Mouse (Mus musculus): ENCODE data around the gene Slc48a1.

Gene Slc48a1

DNA sequence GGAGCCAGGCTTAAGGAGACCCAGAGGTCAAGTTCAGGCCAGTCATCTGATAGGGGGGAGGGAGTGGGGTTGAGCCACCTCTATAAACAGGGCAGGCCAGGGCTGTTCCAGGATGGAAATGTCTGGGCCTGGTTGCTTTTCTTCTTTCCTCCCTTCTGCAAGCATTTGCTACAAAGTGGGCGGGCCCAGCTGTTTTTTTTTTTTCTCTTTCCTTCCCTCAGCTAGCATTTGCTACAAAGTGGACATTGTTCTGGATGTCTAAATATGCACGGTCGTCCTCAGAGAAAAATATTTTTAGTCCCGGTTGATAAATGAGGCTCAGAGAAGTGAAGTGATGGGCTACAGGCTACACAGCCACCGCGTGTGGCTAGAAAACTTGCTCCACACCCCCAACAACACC is 23.8 kb upstream of the Slc48a1 start:
- DNase-seq = no peak

DNA sequence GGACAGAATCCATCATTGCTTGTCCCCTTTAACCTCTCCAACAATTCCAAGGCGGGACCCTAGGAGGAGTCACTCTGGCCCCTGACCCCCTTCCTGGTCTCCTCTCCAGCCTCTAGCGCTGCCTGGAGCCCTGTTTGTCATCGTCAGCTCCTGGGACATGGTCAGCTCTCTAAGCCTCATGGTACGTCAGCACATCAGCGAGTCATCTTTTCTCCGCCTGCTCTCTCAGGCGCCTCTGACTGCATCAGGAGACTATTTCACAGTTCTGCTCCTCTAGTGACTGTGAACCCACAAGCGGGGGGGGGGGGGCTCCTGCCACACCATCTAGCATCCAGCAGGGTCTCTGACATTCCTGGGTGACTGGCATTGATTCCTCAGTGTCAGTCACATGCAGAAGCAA is 23.0 kb upstream of the Slc48a1 start:
- DNase-seq = no peak

DNA sequence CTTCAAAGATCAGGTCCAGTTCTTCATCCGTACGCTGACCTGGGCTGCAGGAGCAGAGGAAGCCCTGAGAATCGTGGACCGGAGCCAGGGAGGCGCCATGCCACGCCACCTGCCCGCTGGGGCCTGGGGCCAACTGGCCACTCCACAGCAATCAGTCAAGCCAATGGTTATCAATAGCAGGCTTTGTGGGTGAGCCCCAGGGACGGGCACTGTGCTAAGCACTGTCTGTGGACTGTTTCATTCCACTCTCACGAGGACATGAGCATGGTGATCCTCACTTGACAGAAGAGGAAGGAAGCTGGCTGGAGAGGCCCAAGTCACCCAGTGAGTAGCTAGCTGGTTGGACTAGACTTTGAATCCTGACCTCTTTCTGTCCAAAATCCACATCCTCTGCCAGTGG is 18.3 kb upstream of the Slc48a1 start:
- DNase-seq = peak; percentile 42

DNA sequence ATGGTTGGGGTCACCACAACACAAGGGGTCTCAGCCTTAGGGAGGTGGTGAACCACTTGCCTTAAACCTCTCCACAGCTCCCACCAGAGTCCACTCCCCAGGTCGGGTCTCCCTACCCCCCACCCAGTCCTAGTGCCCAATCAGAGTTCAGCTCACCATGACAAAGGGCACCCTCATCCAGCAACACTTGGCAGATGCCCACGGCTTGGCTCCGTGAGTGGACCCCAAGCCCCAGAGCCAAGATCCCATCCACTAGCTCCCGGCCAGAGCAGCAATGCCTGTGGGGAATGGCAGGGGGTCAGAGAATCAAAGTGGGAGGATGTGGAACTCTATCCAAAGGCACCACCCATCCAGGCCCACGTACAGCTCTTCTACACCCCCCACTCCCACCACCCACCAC is 17.4 kb upstream of the Slc48a1 start:
- no peak for DNase-seq

DNA sequence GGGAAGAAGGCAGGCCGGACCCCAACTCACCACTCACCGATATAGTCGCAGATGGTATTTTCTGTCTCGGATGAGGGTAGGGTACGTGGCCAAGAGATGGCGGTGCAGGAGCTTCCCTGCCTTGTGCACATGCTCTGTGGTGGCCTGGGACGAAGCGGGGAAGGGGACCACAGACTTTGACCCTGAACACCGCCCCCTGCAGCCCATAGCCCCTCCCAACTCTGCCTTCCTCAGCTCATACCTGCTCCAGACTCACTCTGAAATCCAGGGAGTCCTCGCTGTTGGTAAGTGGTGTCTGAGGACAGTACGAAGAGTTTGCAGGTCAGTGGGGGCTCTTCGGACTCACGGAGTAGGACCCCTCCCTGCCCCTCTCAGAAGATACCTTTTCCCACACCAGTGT is 16.9 kb upstream of the Slc48a1 start:
- no peak for DNase-seq

DNA sequence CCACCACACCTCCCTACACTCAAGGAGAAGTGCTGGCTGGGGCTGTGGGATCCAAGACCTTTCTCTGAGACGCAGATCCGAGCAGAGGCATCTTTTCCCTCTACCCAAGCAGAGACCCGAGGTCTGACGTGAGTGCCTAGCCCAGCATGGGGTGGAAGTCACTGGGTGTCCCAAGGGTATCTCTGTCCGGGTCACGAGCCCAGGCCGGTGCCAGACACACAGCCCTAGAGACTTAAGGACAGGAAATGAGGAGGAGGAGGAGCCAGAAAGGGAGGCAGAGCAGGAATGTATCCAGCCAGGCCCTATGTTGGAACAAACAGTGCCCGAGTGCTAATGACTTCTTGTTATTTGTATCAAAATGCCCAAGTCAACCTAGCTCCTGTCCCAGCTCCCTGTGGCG is 15.6 kb upstream of the Slc48a1 start:
- DNase-seq = no peak

DNA sequence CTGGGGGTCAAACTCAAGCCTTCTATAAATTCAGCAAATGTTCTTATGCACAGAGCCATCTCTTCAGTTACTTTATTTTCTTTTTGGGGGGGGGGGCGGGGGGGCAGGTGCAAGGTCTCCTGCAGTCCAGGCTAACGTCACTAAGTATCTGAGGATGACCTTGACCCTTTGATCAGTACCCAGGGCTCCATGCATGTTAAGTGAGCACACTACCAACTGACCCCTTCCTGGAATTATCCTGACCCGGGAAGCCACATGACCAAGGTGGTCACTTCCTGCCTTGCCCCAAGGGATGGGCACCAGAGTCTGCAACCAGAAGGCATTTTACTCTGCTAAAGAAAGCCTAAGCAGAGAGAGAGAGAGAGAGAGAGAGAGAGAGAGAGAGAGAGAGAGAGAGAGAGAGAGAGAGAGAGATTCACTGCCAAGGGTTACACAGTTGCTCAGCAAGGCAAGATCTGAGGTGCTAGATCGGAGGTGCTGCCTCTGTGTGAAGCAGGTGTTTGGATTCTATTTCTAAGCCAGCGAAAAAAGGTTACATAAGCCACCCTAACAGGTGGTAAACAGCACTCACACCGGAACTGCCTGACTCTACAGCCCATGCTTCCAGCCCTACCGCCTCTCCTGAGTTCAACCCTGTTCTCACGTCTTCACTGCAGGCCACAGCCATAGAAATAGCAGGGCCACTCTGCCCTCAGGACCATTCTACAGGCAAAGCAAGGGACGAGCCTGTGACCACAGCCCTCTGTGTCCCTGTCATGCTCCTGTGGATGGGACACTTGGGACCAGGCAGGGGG is 14.9 kb upstream of the Slc48a1 start:
- no peak for DNase-seq

DNA sequence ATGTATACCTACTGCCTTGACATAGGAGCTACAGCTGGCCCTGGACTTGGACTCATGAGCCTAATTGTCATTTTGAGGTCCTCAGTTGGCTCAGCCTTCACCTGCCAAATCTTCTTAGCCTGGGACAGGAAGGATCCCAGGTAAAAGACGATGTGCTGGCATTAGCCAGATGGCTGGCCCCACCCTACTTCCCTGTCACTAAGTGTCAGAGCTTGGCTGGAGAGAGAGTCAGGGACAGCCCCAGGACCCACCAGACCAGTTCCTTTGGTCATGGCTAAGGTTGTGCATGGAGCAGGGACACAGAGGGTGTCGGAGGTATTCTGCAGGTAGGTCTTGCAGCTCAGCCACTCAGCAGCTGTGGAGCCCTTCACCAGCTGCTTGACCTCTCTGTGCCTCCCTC is 13.8 kb upstream of the Slc48a1 start:
- DNase-seq = no peak

DNA sequence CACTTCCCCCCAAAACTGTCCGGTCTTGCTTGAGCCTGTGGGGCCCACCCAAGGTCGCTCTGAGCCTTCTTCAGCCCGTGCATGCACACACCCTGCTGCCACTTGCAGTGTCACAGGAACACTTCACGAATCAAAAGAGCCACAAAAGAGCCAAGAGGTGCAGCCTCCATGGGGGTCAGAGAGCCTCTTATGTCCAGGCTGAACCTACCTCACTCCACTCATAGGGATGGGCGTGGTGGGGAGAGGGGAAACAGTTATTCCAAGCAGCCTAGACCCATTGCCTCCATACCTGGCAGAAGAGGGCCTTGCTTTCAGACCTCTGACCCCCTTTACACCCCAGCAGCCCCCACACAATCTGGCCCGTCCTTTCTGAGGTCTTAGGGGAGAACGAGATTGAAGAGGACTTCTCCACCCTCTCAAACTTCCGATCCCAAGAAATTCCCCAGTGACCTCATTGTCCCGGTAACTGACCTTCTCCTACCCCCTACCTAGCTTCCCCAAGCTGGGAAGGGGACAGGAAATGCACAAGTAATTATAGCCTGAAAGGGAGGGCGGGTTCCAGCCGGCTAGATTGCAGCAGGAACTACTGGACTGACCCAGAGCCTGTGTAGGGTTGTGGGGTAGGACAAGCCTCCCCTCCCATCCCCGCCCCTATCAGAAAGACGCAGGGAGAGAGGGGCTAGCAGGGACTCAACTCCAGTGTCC is 13.1 kb upstream of the Slc48a1 start:
- DNase-seq = no peak

DNA sequence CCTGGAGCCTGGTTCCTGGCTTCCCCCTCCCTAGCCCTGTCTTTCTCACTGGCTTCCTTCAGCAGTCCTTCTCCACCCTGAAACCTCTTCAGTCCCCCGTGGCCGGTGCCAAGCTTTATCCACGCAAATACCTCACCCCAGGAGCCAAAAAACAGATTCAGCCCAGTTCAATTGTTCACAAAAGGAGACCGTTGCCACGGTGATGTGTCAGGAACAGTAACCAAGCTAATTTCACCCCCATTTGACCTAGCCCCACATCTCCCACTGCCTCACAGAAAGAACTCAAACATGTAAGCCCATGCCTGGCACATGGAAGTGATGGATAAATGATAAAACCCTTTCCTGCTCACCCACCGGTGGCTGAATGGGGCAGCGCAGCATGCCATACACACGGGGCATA is 12.1 kb upstream of the Slc48a1 start:
- no peak for DNase-seq

DNA sequence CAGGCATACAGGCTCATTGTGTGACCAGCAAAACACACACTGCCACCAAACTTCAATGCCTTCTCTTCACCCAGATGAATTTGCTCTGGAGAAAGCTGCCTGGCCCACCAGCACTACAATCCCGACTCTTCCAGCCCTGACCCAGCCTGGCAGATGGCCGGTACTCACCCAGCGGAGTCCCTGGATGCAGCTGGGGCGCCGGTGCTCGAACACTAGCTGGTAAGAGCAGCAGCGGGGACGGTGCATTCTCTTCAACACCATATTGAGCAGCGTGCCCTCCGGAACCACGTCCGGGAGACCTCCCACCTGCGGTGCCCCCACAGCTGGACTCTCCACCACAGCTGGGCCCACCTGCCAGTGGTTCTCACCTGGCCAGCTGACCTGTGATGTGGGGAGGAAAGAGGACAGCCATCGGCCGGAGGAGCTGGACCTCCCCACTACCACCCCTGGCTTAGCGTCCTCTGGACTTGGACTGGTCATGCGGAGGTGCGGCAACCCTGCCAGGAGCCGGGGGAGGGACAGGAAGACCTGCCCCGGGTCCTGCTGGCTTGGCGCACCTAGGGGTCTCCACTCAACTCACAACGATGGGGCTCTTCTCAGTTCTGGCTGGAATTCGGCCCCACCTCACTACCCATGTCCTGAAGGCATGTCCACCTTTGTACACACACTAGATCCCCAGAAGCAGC is 11.6 kb upstream of the Slc48a1 start:
- no peak for DNase-seq

DNA sequence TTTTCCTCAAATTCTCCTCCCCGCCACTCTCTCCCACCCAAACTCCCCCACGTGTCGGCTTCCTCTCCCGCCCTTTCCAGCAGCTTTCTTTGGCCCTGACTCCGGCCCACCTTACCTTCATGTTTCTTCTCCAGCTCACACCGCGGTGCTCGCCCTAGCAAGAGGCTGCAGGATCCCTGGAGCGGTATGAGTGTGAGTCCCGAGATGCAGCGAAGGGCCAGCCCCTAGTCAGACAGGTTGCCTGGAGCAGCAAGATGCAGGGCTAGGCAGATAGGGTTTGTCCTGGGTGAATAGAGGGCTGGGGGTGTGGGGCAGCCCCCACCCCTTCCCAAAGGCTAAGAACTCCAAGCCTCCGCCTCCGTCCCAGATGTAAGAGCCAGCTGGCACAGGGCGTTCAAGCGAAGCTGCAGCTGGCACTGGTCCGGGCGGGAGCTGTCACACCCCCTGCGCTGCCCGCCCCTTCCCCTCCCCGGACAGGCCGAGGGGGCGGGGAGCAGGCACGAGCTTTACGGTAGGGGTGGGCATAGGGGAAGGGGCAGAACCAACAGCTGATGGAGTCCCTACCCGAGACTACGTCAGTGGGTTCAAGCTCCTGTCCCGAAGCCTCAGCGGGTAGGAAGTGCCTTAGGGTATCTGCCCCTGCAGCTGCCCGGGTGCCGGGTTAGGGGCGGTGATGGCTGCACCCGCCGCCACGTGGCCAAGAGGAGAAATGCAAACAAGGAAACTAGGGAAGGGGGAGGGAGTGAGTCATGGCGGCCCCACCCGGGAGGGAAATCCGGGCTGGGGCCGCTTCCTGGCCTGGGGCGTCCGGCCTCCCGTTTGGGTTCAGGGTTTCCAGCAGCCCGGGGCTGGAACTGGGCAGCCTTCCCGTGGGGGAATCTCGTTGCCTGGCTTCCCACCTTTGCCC is 10.8 kb upstream of the Slc48a1 start, which contains the start of gene Rapgef3:
TSS of gene Rapgef3 (minus strand) at position 693 of the 907 bp plus-strand sequence.
- DNase-seq = peak; percentile 76

DNA sequence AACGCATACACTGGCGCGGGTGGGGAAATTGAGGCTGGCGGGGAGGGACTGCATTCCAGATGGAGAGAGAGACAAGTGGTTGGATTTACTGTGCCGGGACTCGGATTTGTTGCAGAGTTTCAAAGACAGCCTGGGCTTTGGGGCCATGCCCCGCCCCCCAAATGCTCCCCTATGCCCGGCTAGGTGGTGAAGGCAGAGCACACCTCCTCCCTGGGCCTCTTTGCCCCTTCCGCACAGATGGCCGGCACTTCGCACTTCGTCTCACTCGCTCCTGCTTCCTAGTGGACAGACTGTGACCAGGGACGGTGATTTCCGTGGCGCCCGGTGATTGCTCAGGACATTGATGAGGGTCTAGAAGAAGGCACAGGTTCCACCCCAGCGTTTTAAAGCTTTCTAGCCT is 10.1 kb upstream of the Slc48a1 start:
- no peak for DNase-seq

DNA sequence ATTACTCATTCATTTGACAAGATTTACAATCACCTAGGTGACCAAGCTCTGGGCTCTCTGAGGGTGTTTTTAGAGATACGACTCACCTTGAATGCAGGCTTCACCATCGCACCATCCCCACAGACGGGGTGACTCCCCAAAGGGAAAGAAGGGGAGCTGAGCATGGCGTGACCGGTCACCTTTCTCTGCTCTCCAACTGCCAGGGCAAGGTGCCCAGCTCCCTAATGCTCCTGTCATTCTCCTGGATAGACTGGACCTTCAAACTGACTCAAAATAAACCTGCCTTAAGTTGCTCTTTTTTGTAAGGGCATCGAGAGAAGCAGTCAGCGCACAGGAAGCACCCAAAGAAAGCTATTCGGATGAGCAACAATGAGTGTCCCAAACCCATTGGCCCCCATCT is 8.0 kb upstream of the Slc48a1 start:
- no peak for DNase-seq

DNA sequence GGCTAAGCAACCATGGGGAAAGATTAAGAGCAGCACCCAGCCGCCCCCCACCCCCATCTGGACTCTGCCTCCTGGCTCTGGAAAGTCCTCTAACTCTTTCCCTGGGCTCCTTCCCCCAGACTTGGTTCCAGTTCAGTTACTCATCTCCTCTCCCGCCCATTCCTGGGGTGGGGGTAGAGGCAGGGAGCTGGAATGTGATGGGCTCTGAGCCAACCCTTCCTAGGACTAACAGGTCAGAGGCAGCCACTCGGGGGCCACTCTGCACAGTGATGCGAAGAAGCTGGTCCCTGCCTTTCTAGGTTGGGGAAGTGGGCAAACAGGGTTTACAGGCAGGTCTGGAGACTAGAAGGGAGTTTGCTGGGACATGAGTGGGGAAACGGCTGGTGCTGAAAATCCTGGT is 5.2 kb upstream of the Slc48a1 start:
- DNase-seq = no peak

DNA sequence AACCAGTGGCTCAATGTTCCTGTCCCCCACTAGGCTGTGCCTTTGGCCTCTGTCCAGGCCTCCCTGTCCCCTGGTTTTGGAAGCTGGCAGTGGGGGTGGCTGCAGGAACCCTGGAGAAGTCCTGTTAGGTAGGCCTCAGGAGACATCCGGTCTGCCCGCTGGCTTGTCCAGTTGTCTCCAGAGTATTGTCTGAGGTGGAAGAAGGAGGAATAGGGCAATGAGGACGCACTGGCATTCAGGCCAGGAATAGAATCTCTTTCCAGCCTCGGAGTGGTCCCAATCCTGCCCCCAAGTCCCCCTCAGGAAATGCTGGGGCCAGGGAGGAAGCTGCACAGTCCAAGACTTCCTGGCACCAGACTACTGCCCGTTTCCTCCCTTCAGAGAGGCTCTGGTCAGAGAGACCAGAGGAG is 4.4 kb upstream of the Slc48a1 start:
- no peak for DNase-seq

DNA sequence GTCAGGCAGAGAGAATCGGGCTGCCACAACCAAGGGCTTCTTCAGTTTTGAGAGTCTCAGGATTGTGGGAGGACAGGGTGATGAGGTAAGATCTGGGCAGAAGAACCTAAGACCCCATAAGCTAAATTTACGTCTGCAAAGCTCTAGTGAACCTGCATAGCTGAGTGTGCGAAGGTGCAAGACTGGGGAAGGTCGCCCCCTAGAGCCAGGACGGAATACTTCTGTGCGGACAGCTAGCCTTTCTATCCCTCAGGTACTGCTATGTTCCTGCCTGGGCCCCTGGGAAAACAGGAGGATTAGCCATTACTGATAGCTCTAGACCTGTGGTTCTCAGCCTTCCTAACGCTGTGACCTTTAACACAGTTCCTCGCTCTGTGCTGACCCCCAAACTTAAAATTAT is 1.8 kb upstream of the Slc48a1 start:
- peak; percentile 73 for DNase-seq

DNA sequence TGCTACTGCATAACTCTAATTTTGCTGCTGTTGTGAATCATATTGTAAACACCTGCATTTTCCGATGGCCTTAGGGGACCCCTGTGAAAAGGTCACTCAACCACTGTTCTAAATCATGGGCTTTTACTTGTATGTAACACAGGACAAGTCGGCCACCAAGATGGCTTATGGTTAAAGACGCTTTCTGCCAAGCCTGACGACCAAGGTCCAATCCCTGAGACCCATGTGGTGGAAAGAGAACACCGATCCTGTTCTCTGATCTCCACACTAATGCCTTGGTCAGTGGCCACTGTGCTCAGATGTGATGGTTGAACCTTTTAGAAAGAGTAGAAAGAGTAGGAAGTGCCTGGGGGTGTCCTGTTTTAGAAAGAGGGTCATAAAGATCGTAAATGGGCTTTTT is 1.4 kb upstream of the Slc48a1 start:
- DNase-seq = no peak

DNA sequence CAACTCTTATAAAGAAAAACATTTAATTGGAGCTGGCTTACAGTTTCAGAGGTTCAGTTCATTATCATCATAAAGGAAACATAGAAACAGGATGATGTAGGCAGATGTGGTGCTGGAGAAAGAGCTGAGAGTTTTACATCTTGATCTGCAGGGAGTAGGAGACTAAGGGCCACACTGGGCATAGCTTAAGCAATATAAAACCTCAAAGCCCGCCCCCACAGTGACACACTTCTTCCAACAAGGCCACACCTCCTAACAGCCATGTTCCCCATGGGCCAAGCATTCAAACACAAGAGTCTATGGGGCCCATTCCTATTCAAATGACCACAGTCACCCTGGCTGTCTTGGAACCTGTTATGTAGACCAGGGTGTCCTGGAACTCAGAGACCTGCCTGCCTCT is 1.3 kb downstream of the Slc48a1 start:
- no peak for DNase-seq

DNA sequence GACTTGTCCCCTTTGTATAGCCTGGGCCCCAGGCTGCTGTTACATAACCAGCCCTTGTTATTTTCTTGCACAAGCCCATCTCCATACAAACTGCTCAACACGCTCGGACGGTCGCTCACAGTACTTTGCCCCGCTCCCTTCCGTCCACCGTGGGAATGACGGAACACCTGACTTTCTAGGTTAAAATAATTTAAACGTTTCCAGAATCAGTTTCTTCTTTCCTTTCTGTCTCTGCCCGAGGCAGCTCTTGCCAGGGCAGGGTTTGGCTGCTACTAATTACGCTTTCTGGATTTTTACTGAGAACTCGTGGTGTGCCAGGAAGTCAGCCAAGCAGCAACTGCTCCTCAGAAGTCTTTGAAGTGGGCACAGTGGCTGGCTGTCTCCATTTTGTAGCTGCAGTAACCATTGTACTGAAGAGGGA is 2.3 kb downstream of the Slc48a1 start:
- no peak for DNase-seq

DNA sequence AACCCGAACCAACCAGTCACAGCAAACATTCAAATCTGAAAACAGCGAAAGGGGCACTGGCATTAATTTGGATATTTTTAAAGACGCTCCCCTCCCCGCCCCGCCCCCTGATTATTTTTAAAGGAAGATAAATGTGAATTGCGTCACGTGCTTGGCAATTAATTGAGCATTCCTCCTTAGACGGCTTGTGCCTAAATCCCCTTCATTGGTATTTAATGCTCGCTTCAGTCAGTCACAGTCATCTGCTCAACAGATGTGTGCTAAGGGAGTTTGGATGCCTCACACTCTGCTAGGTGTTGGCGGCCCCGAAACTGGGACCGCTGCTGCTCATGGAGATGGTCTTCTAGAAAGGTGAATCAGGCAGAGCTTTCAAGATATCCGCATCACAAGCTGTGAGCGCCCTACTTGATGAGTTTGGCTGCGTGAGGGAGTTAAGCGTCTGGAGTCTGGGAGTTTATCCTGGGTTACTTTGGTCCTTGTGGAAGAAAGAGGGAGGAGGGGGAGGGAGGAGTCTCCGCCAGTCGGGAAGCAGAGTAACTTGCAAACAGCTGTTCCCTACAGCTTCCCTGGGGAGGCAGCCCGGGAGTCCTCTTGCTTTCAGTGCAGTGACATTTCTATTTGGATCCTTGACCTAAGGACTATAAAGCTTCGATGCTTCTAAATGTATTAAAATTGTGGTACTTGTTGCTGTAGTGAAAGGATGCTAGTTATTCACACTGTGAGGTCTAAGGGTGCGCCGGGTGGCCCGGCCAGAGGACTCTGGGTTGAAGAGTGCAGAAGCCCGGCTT is 3.8 kb downstream of the Slc48a1 start:
- DNase-seq = no peak

DNA sequence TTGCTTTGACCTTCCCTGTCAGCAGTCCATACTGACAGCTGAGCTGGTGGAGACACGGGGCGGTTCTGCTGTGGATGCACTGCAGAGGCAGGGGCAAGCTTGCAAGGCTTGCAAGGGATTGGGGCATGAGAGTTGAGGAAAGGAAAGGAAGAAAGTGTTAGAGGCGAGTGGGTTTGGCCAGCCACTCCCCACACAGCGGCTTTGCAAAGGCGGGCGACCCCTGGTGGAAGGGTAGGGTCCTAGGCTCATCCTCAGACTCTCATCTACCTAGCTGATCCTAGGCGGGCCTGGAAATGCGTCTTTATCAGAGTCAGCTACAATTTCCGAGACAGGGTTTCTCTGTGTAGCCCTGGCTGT is 4.4 kb downstream of the Slc48a1 start:
- DNase-seq = peak; percentile 73

Measured in right cerebral cortex, postnatal 4 days (tissue).